Mouse (Mus musculus): ENCODE data around the gene Gm5617.

DNA sequence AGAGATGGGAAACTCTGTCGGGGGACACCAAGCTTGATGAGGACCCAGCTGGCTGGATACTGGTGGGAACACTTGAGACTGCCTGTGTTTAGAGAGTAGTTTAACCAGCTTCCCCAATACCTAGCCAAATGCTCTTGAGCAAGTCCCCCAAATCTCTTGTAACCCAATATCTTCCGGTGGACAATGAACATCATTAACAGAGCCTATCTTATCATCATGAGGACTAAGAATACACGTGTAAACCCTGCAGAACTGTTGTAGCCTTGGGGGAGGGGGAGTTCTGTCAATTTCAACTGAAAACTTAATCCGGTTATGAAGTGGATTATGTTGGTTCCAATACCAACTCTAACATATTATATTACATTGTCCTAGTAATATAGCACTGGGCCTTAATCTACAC is 16.4 kb upstream of the Gm5617 start:
- no peak for TF ChIP-seq CTCF (IDR thresholded peaks at IDR 0.05; ENCODE audit: extremely low read depth, insufficient read depth, low read length)
- TF ChIP-seq POLR2A (IDR thresholded peaks at IDR 0.05; ENCODE audit: extremely low read depth, insufficient read depth, low read length): no peak

Measured in cortical plate, adult 2 months (tissue).